Mouse (Mus musculus) liver (tissue): ENCODE data around the gene Otoa.

Experiments
- DNase-seq: peaks from one replicate; pipeline ENCODE4 v3.0.0-alpha.2; 2020; ENCODE audit warnings: mixed read lengths

Gene Otoa

GRCm38 (mm10) chr7:121081350-121081749 is at the start of gene Otoa:
Gene Otoa (plus strand): TSS chr7:121081650.
- no peak for DNase-seq

- DNase-seq: peak; percentile 96
These were observed 47.4 kb upstream of the Otoa start, which contains the start of gene Mettl9 for GRCm38 (mm10) chr7:121033856-121034652. Gene Mettl9 (plus strand): TSS chr7:121034445.

- DNase-seq: peak; percentile 68
These were observed 46.7 kb upstream of the Otoa start for GRCm38 (mm10) chr7:121034701-121035141.

GRCm38 (mm10) chr7:121035161-121035721 is 46.2 kb upstream of the Otoa start:
- no peak for DNase-seq

- no peak for DNase-seq
These were observed 40.9 kb upstream of the Otoa start for GRCm38 (mm10) chr7:121040595-121040994.

- DNase-seq: no peak
These were observed 39.5 kb upstream of the Otoa start for GRCm38 (mm10) chr7:121041989-121042388.

- no peak for DNase-seq
These were observed 38.4 kb upstream of the Otoa start for GRCm38 (mm10) chr7:121043004-121043403.

GRCm38 (mm10) chr7:121043510-121043909 is 37.9 kb upstream of the Otoa start:
- DNase-seq: no peak

- no peak for DNase-seq
These were observed 37.2 kb upstream of the Otoa start for GRCm38 (mm10) chr7:121044251-121044650.

GRCm38 (mm10) chr7:121045671-121046453 is 35.6 kb upstream of the Otoa start:
- no peak for DNase-seq

- DNase-seq: no peak
These were observed 33.8 kb upstream of the Otoa start for GRCm38 (mm10) chr7:121047624-121048023.

- DNase-seq: no peak
These were observed 28.4 kb upstream of the Otoa start for GRCm38 (mm10) chr7:121053071-121053470.

- DNase-seq: no peak
These were observed 21.8 kb upstream of the Otoa start for GRCm38 (mm10) chr7:121059477-121060218.

- DNase-seq: no peak
These were observed 17.1 kb upstream of the Otoa start for GRCm38 (mm10) chr7:121064309-121064708.

GRCm38 (mm10) chr7:121071276-121071675 is 10.2 kb upstream of the Otoa start:
- DNase-seq: no peak

GRCm38 (mm10) chr7:121072506-121072905 is 8.9 kb upstream of the Otoa start:
- no peak for DNase-seq

GRCm38 (mm10) chr7:121074281-121074680 is 7.2 kb upstream of the Otoa start, which contains the start of gene Igsf6:
Gene Igsf6 (minus strand): TSS chr7:121074572.
- no peak for DNase-seq

GRCm38 (mm10) chr7:121074801-121075400 is 6.5 kb upstream of the Otoa start:
- DNase-seq: no peak

GRCm38 (mm10) chr7:121075416-121075815 is 6.0 kb upstream of the Otoa start:
- DNase-seq: no peak

GRCm38 (mm10) chr7:121077311-121077710 is 4.1 kb upstream of the Otoa start:
- DNase-seq: no peak

- DNase-seq: peak; percentile 43
These were observed 3.6 kb upstream of the Otoa start for GRCm38 (mm10) chr7:121077829-121078228.

GRCm38 (mm10) chr7:121081816-121082215 is 366 bp downstream of the Otoa start:
- no peak for DNase-seq
